Mouse (Mus musculus) bone marrow macrophage, adult 2 months (primary cell): Measurements from ENCODE around the gene Upf1.

Experiments
- CTCF ChIP-seq: IDR thresholded peaks from 2 replicates; pipeline ENCODE4 v1.5.1; 2012; ENCODE audit warnings: low read depth, mild to moderate bottlenecking, low read length, moderate library complexity
- POLR2A ChIP-seq: IDR thresholded peaks from 2 replicates; pipeline ENCODE4 v1.6.1; 2012; ENCODE audit warnings: mild to moderate bottlenecking, low read depth, low read length, borderline replicate concordance

DNA sequence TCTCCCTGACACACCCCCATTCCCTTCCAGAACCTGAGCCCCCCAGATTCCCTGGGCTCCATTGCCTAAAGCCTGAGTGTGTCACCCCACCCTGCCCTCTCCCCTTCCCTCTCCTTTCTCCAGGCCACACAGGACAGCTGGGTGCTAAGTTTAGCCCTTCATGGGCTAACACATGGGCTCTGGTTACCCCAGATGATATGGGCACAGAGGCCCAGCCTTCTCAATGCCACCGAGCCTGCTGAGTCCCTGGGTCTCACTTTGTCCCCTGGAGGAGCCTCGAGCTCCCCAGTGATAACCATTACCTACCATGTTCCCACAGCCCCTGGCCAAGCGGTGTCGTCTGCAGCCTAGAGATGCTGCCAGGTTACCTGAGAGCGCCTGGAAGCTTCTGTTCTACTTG lies 35.2 kb downstream of the Upf1 start:
- TF ChIP-seq CTCF, result no peak
- TF ChIP-seq POLR2A, result no peak
